Mouse (Mus musculus) thymus, postnatal 10 days (tissue): ENCODE results near the gene B4galt1.

Experiments
- DNase-seq, 2 experiments: peaks; one replicate each; pipeline ENCODE4 v3.0.0; 2021; ENCODE audit warnings: low spot score in 2 of 2

The B4galt1 gene

GRCm38 (mm10) chr4:40853565-40854386 lies at the start of gene B4galt1:
Gene B4galt1 (minus strand): TSS chr4:40854005.
- peak; percentile 99 to 100 for DNase-seq

- no peak for DNase-seq
Observed at GRCm38 (mm10) chr4:40900612-40901011, 46.8 kb upstream of the B4galt1 start.

DNA sequence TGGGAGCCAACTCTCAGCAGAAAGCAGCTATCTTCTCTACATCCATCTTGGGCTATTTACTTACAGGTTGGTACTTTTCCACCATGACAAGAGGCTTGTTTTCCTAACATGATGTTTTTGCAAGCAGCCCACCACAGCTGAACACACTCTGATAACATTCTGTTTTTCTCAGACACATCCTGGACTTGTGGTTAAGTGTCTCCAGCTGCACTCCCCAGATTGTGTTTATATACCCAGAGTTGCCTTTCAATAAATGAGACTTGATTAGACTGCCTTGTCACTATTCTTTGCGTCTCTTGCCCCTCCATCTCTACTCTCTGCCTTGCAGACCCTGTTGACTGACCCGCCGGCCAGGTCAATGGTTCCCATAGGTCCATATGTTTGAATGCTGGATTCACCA lies 46.3 kb upstream of the B4galt1 start:
- DNase-seq: no peak

GRCm38 (mm10) chr4:40899264-40899663 lies 45.5 kb upstream of the B4galt1 start:
- no peak for DNase-seq

DNA sequence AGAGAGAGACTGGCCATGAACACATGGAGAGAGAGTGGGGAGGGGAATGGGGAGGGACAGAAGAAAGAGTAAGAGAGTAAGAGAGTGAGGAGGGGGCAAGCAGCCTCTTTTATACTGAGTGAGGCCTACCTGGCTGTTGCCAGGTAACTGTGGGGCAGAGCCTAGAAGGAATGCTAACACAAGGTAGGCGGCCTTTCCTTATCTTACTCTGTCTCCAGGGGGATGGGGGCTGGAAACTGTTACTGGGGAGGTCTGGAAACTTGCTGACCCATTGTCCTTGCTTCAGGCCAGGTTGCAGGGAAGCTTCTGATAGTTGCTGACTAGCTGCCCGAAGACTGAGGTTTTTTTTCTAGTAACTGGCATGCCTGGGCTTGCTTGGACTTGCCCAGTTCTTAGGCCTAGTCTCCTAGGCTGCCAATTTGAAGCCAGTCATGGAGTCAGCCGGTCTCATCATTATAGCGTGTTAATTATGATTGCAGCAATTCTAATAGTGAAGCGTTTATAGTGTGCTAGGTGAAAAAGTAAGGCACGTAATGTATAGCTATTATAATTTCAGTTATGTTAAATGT lies 44.8 kb upstream of the B4galt1 start:
- no peak for DNase-seq

DNA sequence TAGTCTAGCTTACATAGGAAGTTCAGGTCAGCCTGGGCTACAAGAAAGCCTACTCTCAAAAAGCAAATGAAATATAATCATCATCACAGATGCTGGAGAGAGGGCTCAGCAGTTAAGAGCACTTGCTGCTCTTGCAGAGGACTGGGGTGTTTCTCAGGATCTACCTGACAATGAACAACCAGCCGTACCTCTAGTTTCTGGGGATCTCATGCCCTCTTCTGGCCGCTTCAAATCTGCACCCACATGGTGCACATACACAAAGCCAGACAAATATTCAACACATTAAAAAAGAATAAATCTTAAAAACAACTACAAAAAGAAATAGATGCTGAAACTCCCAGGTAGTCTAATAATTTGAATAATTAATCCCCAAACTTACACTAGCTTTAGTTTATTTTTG lies 41.8 kb upstream of the B4galt1 start:
- no peak for DNase-seq

DNA sequence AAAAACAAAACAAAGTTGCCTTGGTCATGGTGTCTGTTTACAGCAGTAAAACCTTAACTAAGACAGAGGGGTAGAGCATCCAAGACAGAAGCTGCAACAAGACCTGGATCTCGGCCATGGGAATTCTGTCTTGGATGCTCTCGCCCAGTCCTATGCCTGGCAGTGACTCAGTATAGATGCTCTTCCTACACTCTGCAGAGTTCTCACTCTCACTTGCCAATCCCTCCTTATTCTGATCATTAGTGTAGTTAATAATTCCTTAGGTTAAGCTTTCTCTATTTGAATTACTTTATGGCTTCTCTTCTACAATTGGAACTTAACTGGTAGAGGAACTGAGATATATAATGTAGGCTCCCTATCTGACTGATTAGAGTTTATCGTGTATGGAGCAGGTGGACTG lies 41.3 kb upstream of the B4galt1 start:
- DNase-seq: no peak

GRCm38 (mm10) chr4:40891206-40891605 lies 37.4 kb upstream of the B4galt1 start:
- DNase-seq: no peak

- DNase-seq: no peak
Observed at GRCm38 (mm10) chr4:40889983-40890382, 36.2 kb upstream of the B4galt1 start.

- DNase-seq: no peak
Observed at GRCm38 (mm10) chr4:40889252-40889651, 35.4 kb upstream of the B4galt1 start.

- no peak for DNase-seq
Observed at GRCm38 (mm10) chr4:40888839-40889238, 35.0 kb upstream of the B4galt1 start.

DNA sequence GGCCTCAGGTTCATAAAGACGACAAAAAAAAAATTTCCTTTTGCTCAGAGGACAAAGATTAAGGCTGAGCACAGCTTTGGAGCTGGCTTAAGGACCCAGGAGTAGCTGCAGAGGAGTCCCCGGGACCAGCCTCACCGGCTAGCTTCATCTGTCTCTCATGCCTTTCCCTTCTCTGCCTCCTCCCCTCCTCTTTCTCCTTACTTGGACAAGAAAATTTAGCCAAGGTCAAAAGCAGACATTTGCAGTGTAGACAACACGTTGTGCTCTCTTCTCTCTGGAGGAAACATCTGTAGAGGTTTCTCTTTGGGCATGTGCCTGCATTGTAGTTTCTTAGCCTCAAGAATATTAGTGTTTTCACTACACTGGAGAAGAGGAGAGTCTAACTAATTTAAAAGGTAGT lies 32.1 kb upstream of the B4galt1 start:
- no peak for DNase-seq

DNA sequence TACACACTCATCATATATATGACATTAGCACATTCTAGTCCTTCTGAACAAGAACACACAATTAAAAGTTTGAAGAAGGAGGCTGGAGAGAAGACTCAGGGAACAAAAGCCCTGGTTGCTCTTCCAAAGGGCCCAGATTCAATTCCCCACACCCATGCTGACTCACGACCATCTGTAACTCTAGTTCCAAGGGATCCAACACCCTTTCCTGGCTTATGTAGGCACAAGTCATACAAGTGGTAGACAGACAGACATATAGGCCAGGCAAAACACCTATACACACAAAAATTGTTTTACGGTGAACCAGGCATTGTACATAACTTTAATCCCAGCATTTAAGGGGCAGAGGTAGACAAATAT lies 31.3 kb upstream of the B4galt1 start:
- no peak for DNase-seq

DNA sequence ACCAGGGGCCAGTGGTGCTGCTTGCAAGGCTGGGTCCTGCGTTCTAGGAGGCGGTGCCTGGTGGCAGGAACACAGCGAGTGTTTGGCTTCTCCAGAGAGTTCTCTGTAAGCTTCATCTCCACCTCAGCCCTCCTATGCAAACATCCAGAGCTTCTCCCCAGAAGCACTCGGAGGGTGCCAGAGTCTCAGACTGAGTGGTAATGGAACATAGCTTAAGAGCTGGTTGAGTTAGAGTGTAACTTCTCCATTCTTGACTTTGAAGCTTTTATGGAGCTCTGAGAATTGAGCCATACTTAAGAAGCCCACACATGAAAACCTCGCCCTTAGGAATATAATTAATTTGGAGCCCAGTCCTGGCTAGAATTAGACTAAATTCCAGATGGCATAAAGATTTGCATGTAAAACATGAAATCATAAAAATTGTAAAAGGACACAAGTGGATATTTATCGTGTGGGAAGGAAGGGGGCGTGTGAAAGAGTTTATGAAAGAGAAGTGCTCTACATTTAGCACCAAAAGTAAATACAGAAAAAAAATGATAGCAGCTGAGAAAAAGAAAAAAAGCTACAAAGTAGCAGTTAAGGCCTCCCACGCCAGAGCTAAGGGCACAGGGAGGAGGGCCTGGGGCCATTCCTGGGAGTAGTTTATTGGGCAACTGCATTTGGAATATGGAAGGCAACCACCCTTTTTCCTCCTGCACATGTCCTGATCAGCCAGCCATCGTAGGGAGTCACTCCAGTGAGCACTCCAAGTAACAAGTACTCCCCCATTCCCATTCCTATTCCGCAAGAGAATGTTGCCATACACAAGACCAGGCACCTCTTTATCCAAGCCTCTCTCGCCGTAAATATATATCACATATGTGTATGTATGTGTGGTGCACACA lies 30.7 kb upstream of the B4galt1 start:
- no peak for DNase-seq

GRCm38 (mm10) chr4:40883200-40883599 lies 29.4 kb upstream of the B4galt1 start:
- DNase-seq: no peak

GRCm38 (mm10) chr4:40877528-40877927 lies 23.7 kb upstream of the B4galt1 start:
- DNase-seq: no peak

DNA sequence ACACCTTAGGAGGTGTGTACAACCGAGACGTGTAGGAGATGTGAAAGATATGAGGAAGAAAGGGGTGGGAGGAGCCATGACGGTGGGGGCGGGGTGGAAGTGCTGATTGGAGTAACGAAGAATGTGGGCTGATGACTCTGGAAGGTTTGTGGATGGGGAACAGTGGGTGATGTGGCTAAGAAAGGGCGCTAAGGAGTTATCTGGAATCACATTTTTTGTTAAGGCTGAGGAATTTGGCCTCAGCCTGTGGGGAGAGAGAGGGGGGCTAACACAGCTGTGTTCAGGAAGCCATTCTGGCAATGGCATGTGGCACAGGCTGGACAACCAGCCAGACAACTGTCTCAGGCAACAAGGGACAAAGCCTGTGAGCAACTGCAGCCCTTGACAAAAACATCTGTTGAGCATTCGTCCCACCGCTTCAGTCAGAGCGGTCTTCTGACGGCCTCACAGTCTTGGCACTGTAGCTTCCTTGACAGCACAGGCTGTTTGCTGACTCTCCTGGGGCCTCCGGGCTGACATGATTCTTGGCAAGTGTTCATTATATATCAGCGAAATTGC lies 23.1 kb upstream of the B4galt1 start:
- peak; percentile 21 to 23 for DNase-seq

GRCm38 (mm10) chr4:40875842-40876241 lies 22.0 kb upstream of the B4galt1 start:
- peak; percentile 74 to 86 for DNase-seq

GRCm38 (mm10) chr4:40874794-40875552 lies 21.2 kb upstream of the B4galt1 start:
- no peak for DNase-seq

DNA sequence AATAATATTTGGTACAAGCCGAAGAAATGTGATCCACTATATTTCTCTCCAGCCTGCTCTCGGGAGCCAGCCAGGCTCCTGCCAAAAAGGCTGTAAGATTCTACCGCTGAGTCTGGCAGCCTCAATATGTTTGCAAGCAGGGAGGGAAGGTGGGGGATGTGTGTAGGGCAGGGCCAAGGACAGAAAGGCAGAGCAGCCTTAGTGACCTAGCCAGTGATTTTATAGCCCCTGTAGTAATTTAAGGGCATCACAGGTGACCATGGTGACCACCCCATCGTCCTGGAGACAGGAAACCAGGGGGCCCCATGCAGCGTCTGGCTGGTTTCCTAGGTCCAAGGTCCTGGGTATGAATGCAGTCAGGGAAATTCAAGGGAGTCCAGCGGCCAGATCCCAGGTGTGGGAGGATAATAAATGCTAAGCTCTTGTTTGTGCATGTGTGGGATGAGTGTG lies 20.4 kb upstream of the B4galt1 start:
- no peak for DNase-seq

GRCm38 (mm10) chr4:40873320-40873719 lies 19.5 kb upstream of the B4galt1 start:
- no peak for DNase-seq
